Mouse (Mus musculus): ENCODE results near the gene Cts8. TPM values are rescaled to one million over a fixed set of nuclear protein-coding genes. Genes with fewer than 3 reads are reported as not detected.

Cts8 gene
- total RNA-seq (2023), result not detected

GRCm38 (mm10) chr13:61255258-61255657 lies at the start of gene Cts8:
Gene Cts8 (minus strand): TSS chr13:61255358.

DNA sequence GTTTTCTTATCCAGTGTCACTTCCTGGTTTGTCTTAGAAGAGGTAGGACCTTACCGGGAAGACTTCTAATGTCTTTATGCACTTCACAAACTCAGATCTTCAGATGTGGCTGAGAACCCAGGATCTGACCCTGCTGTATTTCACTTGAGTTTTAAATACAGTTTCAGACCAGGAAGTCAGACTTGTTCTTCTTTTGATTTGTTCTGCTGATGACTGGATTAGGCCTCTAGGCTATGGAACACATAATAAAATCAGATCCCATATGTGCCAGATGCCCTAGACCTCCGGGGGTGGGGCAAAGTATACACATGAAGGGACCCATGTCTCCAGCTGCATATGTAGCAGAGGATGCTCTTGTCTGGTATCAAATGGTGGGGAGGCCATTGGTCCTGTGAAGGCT lies 33.6 kb upstream of the Cts8 start, which contains the start of gene Gm49398:
TSS of gene Gm49398 (minus strand) at position 101 of the 400 bp plus-strand sequence.

DNA sequence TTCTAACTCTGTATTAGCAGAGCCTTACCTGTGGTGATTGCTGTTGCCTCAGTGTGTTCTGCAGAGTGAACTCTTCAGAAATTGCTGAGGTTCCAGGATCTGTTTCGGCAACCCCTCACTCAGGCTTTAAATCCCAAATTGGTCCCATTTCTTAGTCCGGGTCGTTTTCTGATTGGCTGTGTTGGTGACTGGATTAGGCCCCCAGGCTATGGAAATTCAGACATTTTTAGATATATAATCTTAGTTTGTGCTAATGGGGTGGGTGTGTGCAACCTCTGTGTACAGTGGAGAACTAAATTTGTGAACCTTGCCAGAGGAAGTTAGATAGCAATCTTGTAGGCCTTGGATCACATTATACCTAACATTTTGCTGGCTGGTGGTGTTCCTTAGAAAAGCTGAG lies 51.8 kb downstream of the Cts8 start, which contains the start of gene Cts6:
TSS of gene Cts6 (minus strand) at position 101 of the 400 bp plus-strand sequence.

Other genes starting within 250 kb of the Cts8 start
- not detected for gene Ctsj, start 249.4 kb downstream of the Cts8 start, total RNA-seq (2023)
- not detected for gene Ctsq, start 214.7 kb downstream of the Cts8 start, total RNA-seq (2023)
- not detected for gene Ctsr, start 91.1 kb downstream of the Cts8 start, total RNA-seq (2023)
- not detected for gene Cts6, start 51.9 kb downstream of the Cts8 start, total RNA-seq (2023)
- not detected for gene Gm49398, start 33.5 kb upstream of the Cts8 start, total RNA-seq (2023)
- not detected for gene Cts7, start 102.8 kb upstream of the Cts8 start, total RNA-seq (2023)